Mouse (Mus musculus) kidney, embryonic 15.5 days (tissue): ENCODE results near the gene Uchl1. TPM values are rescaled to one million over a fixed set of nuclear protein-coding genes. Genes with fewer than 3 reads are reported as not detected.

Experiments
- ATAC-seq: fragments of 200-750 bp; cut with Nextera tagmentation; replicated peaks from 2 replicates; pipeline ENCODE4 v1.8.0; 2017; ENCODE audit warnings: moderate TSS enrichment; ENCODE audit not compliant: low FRiP score
- H3K27ac ChIP-seq: fragments of 300-500 bp; sonication (generic); 2 replicates; pipeline ENCODE4 v1.5.1; 2015; ENCODE audit warnings: mild to moderate bottlenecking, inconsistent platforms
- H3K27me3 ChIP-seq: fragments of 300-500 bp; sonication (generic); 2 replicates; pipeline ENCODE4 v1.6.1; 2015; ENCODE audit warnings: inconsistent platforms
- H3K36me3 ChIP-seq: fragments of 300-500 bp; sonication (generic); 2 replicates; pipeline ENCODE4 v1.6.1; 2015; ENCODE audit warnings: inconsistent platforms
- H3K4me1 ChIP-seq: fragments of 300-500 bp; sonication (generic); 2 replicates; pipeline ENCODE4 v1.6.1; 2015; ENCODE audit warnings: inconsistent platforms
- H3K4me2 ChIP-seq: fragments of 300-500 bp; sonication (generic); 2 replicates; pipeline ENCODE4 v1.6.1; 2015; ENCODE audit warnings: moderate library complexity, mild to moderate bottlenecking, inconsistent platforms
- H3K4me3 ChIP-seq: fragments of 300-500 bp; sonication (generic); replicated peaks from 2 replicates; pipeline ENCODE4 v1.5.1; 2015; ENCODE audit warnings: mild to moderate bottlenecking, inconsistent platforms
- H3K9ac ChIP-seq: fragments of 300-500 bp; sonication (generic); 2 replicates; pipeline ENCODE4 v1.6.1; 2015; ENCODE audit warnings: mild to moderate bottlenecking, inconsistent platforms
- H3K9me3 ChIP-seq: fragments of 300-500 bp; sonication (generic); replicated peaks from 2 replicates; pipeline ENCODE4 v1.6.1; 2016; ENCODE audit warnings: inconsistent platforms
- WGBS: fragments of 180-500 bp; shearing (Covaris S2); methylation state at CpG from one replicate; pipeline ENCODE4 v1.1.7; 2015; ENCODE audit warnings: mixed read lengths; 5-methylcytosine and 5-hydroxymethylcytosine counted together
- polyA plus RNA-seq: library from polyadenylated mRNA; unstranded; fragments of >200 nt; fragmentation: Nextera tagmentation; extraction: Ambion mirVana; gene quantifications from 2 replicates; pipeline ENCODE4 v1.2.1, GENCODE M21; 2015

The Uchl1 gene
- polyA plus RNA-seq, 1 experiment from 2014 or later = 94.5 TPM

GRCm38 (mm10) chr5:66685930-66686329 lies 10.0 kb downstream of the Uchl1 start:
- Histone ChIP-seq H3K4me3 (no peak overlapping the region), H3K36me3 (no peaks in the 10 kb centered on the region), H3K9ac (no peak overlapping the region), H3K4me1 (peaks cover 4% of the 10 kb centered on the region; the same call in 1 of the 2 replicates), H3K4me2 (no peak overlapping the region), H3K9me3 (no peaks in the 10 kb centered on the region), H3K27ac (no peak overlapping the region), H3K27me3 (no peaks in the 10 kb centered on the region)
- ATAC-seq = no peak
- WGBS = 83% methylated on average over 2 of the region's 2 CpGs

- no peak for ATAC-seq
- no peak overlapping the region for H3K4me3 ChIP-seq
- peaks cover 4% of the 10 kb centered on the region; the same call in 1 of the 2 replicates for H3K4me1 ChIP-seq
- H3K9me3 ChIP-seq = no peaks in the 10 kb centered on the region
- H3K27ac ChIP-seq = no peak overlapping the region
- H3K9ac ChIP-seq = no peak overlapping the region
- 92% methylated on average over 13 of the region's 13 CpGs for WGBS
- H3K27me3 ChIP-seq = no peaks in the 10 kb centered on the region
- no peak overlapping the region for H3K4me2 ChIP-seq
- H3K36me3 ChIP-seq = no peaks in the 10 kb centered on the region
These were observed 11.0 kb downstream of the Uchl1 start for GRCm38 (mm10) chr5:66686863-66687262.

- Histone ChIP-seq H3K36me3 (no peaks in the 10 kb centered on the region), H3K9me3 (no peaks in the 10 kb centered on the region), H3K4me2 (no peak overlapping the region), H3K9ac (no peak overlapping the region), H3K4me3 (no peak overlapping the region), H3K27ac (no peak overlapping the region), H3K4me1 (peaks cover 4% of the 10 kb centered on the region; the same call in 1 of the 2 replicates), H3K27me3 (no peaks in the 10 kb centered on the region)
- no peak for ATAC-seq
- 73% methylated on average over 9 of the region's 9 CpGs for WGBS
These were observed 11.8 kb downstream of the Uchl1 start for GRCm38 (mm10) chr5:66687737-66688136.

GRCm38 (mm10) chr5:66688286-66688685 lies 12.4 kb downstream of the Uchl1 start:
- no peak overlapping the region for H3K4me3 ChIP-seq
- no peaks in the 10 kb centered on the region for H3K27me3 ChIP-seq
- no peak overlapping the region for H3K4me2 ChIP-seq
- ATAC-seq = no peak
- H3K9ac ChIP-seq = no peak overlapping the region
- H3K4me1 ChIP-seq = peaks cover 4% of the 10 kb centered on the region; the same call in 1 of the 2 replicates
- 93% methylated on average over 5 of the region's 5 CpGs for WGBS
- no peaks in the 10 kb centered on the region for H3K9me3 ChIP-seq
- no peak overlapping the region for H3K27ac ChIP-seq
- H3K36me3 ChIP-seq = no peaks in the 10 kb centered on the region

GRCm38 (mm10) chr5:66689796-66690195 lies 13.9 kb downstream of the Uchl1 start:
- H3K4me1 ChIP-seq = peaks cover under 1% of the 10 kb centered on the region; the same call in 1 of the 2 replicates
- ATAC-seq = no peak
- H3K36me3 ChIP-seq = no peaks in the 10 kb centered on the region
- 88% methylated on average over 9 of the region's 9 CpGs for WGBS
- no peak overlapping the region for H3K4me2 ChIP-seq
- H3K4me3 ChIP-seq = no peak overlapping the region
- H3K9me3 ChIP-seq = no peaks in the 10 kb centered on the region
- no peak overlapping the region for H3K27ac ChIP-seq
- no peaks in the 10 kb centered on the region for H3K27me3 ChIP-seq
- no peak overlapping the region for H3K9ac ChIP-seq

GRCm38 (mm10) chr5:66693231-66693630 lies 17.3 kb downstream of the Uchl1 start:
- Histone ChIP-seq H3K4me3 (no peak overlapping the region), H3K36me3 (no peaks in the 10 kb centered on the region), H3K27me3 (no peaks in the 10 kb centered on the region; the same call in 1 of the 2 replicates), H3K9ac (no peak overlapping the region), H3K27ac (no peak overlapping the region), H3K4me2 (no peak overlapping the region), H3K4me1 (no peaks in the 10 kb centered on the region), H3K9me3 (no peaks in the 10 kb centered on the region)
- ATAC-seq = no peak
- WGBS = 80% methylated on average over 4 of the region's 4 CpGs

- Histone ChIP-seq H3K27me3 (no peaks in the 10 kb centered on the region; the same call in 1 of the 2 replicates), H3K4me3 (no peak overlapping the region), H3K4me1 (no peaks in the 10 kb centered on the region), H3K4me2 (no peak overlapping the region), H3K9ac (no peak overlapping the region), H3K9me3 (no peaks in the 10 kb centered on the region), H3K36me3 (no peaks in the 10 kb centered on the region), H3K27ac (no peak overlapping the region)
- ATAC-seq = no peak
These were observed 21.2 kb downstream of the Uchl1 start for GRCm38 (mm10) chr5:66697119-66697518.

GRCm38 (mm10) chr5:66699911-66700310 lies 24.0 kb downstream of the Uchl1 start:
- ATAC-seq = no peak
- peaks cover 3% of the 10 kb centered on the region; the same call in 1 of the 2 replicates for H3K4me1 ChIP-seq
- 46% methylated on average over 6 of the region's 6 CpGs for WGBS
- H3K9me3 ChIP-seq = no peaks in the 10 kb centered on the region
- H3K9ac ChIP-seq = no peak overlapping the region
- H3K36me3 ChIP-seq = no peaks in the 10 kb centered on the region
- no peaks in the 10 kb centered on the region; the same call in 1 of the 2 replicates for H3K27me3 ChIP-seq
- H3K27ac ChIP-seq = no peak overlapping the region
- no peak overlapping the region for H3K4me3 ChIP-seq
- no peak overlapping the region for H3K4me2 ChIP-seq

- Histone ChIP-seq H3K9ac (no peak overlapping the region), H3K27ac (no peak overlapping the region), H3K4me1 (peaks cover 3% of the 10 kb centered on the region; the same call in 1 of the 2 replicates), H3K4me3 (no peak overlapping the region), H3K27me3 (no peaks in the 10 kb centered on the region), H3K9me3 (no peaks in the 10 kb centered on the region), H3K4me2 (no peak overlapping the region), H3K36me3 (no peaks in the 10 kb centered on the region)
- 86% methylated on average over 4 of the region's 4 CpGs for WGBS
- no peak for ATAC-seq
These were observed 26.1 kb downstream of the Uchl1 start for GRCm38 (mm10) chr5:66701951-66702350.

- Histone ChIP-seq H3K27me3 (no peaks in the 10 kb centered on the region), H3K9me3 (no peaks in the 10 kb centered on the region), H3K9ac (no peak overlapping the region), H3K4me1 (peaks cover 3% of the 10 kb centered on the region; the same call in 1 of the 2 replicates), H3K4me2 (no peak overlapping the region), H3K36me3 (no peaks in the 10 kb centered on the region), H3K4me3 (no peak overlapping the region), H3K27ac (no peak overlapping the region)
- ATAC-seq = 0 out of 2 replicates have a peak, but pooled peaks have one; percentile 15
- WGBS = 41% methylated on average over 10 of the region's 10 CpGs
These were observed 27.6 kb downstream of the Uchl1 start for GRCm38 (mm10) chr5:66703317-66704004.

GRCm38 (mm10) chr5:66707859-66708258 lies 32.0 kb downstream of the Uchl1 start:
- ATAC-seq = no peak

GRCm38 (mm10) chr5:66710445-66711019 lies 34.6 kb downstream of the Uchl1 start:
- no peak for ATAC-seq
- Histone ChIP-seq H3K4me1 (no peaks in the 10 kb centered on the region), H3K36me3 (no peaks in the 10 kb centered on the region), H3K9me3 (no peaks in the 10 kb centered on the region), H3K27ac (no peak overlapping the region), H3K4me3 (no peak overlapping the region), H3K9ac (no peak overlapping the region), H3K27me3 (no peaks in the 10 kb centered on the region), H3K4me2 (no peak overlapping the region)
- WGBS = 16% methylated on average over 4 of the region's 4 CpGs

More at GRCm38 (mm10) chr5:66707859-66708258, 32.0 kb downstream of the Uchl1 start:
- no peak overlapping the region for H3K4me2 ChIP-seq
- H3K9me3 ChIP-seq = no peaks in the 10 kb centered on the region
- no peak overlapping the region for H3K4me3 ChIP-seq
- WGBS = 81% methylated on average over 5 of the region's 5 CpGs
- H3K27me3 ChIP-seq = no peaks in the 10 kb centered on the region
- no peaks in the 10 kb centered on the region for H3K36me3 ChIP-seq
- H3K4me1 ChIP-seq = peaks cover 3% of the 10 kb centered on the region; the same call in 1 of the 2 replicates
- H3K9ac ChIP-seq = no peak overlapping the region
- no peak overlapping the region for H3K27ac ChIP-seq
